Mouse (Mus musculus) erythroblast, embryonic 14.5 days (primary cell): ENCODE measurements around the gene Ppfia4. TPM values are rescaled to one million over a fixed set of nuclear protein-coding genes. Genes with fewer than 3 reads are reported as not detected.

Experiments used
- H3K27me3 ChIP-seq: 2 replicates; pipeline ENCODE4 v1.6.1; 2012; ENCODE audit warnings: inconsistent platforms; ENCODE audit not compliant: control insufficient read depth
- H3K36me3 ChIP-seq: 2 replicates; pipeline ENCODE4 v1.6.1; 2012; ENCODE audit warnings: mild to moderate bottlenecking, inconsistent platforms; ENCODE audit not compliant: control insufficient read depth
- H3K4me1 ChIP-seq: 2 replicates; pipeline ENCODE4 v1.6.1; 2012; ENCODE audit warnings: inconsistent platforms; ENCODE audit not compliant: control insufficient read depth
- H3K4me3 ChIP-seq: replicated peaks from 2 replicates; pipeline ENCODE3; 2012; ENCODE audit warnings: moderate library complexity, mild to moderate bottlenecking, inconsistent platforms
- H3K9me3 ChIP-seq: 2 replicates; pipeline ENCODE4 v1.6.1; 2012; ENCODE audit warnings: low read length, inconsistent platforms, mixed read lengths; ENCODE audit not compliant: control insufficient read depth
- GATA1 ChIP-seq: IDR thresholded peaks from 2 replicates; pipeline ENCODE4 v1.6.1; 2012; ENCODE audit warnings: low read length, inconsistent platforms, mixed read lengths
- TAL1 ChIP-seq: IDR thresholded peaks from 3 replicates; pipeline ENCODE4 v1.6.1; 2012; ENCODE audit warnings: low read length, inconsistent platforms, mixed read lengths
- polyA plus RNA-seq: library from polyadenylated mRNA; stranded (reverse); fragments of >175 nt; gene quantifications from 2 replicates; pipeline ENCODE4 v1.2.3, GENCODE M21; 2012

Gene Ppfia4
- polyA plus RNA-seq, 1 experiment: 0.03 TPM

- Histone ChIP-seq H3K36me3 (no peaks in the 10 kb centered on the region), H3K27me3 (no peaks in the 10 kb centered on the region), H3K4me1 (no peaks in the 10 kb centered on the region), H3K4me3 (no peak overlapping the region), H3K9me3 (no peaks in the 10 kb centered on the region)
- TF ChIP-seq TAL1 (no peak), GATA1 (no peak)
These were observed 49.6 kb downstream of the Ppfia4 start for GRCm38 (mm10) chr1:134283108-134283507.

- H3K27me3 ChIP-seq: no peaks in the 10 kb centered on the region
- H3K9me3 ChIP-seq: no peaks in the 10 kb centered on the region
- no peaks in the 10 kb centered on the region for H3K4me1 ChIP-seq
- H3K4me3 ChIP-seq: no peak overlapping the region
- H3K36me3 ChIP-seq: no peaks in the 10 kb centered on the region
- TF ChIP-seq TAL1 (no peak), GATA1 (no peak)
These were observed 50.4 kb downstream of the Ppfia4 start for GRCm38 (mm10) chr1:134282342-134282741.

GRCm38 (mm10) chr1:134281563-134281962 lies 51.2 kb downstream of the Ppfia4 start:
- TF ChIP-seq GATA1 (no peak), TAL1 (no peak)
- Histone ChIP-seq H3K9me3 (no peaks in the 10 kb centered on the region), H3K27me3 (no peaks in the 10 kb centered on the region), H3K4me3 (no peak overlapping the region), H3K4me1 (no peaks in the 10 kb centered on the region), H3K36me3 (no peaks in the 10 kb centered on the region)

- Histone ChIP-seq H3K36me3 (no peaks in the 10 kb centered on the region), H3K27me3 (no peaks in the 10 kb centered on the region)
These were observed 52.6 kb downstream of the Ppfia4 start for GRCm38 (mm10) chr1:134280174-134280573.

GRCm38 (mm10) chr1:134276823-134277222 lies 55.9 kb downstream of the Ppfia4 start:
- Histone ChIP-seq H3K9me3 (no peaks in the 10 kb centered on the region), H3K4me3 (no peak overlapping the region), H3K27me3 (no peaks in the 10 kb centered on the region), H3K36me3 (no peaks in the 10 kb centered on the region), H3K4me1 (no peaks in the 10 kb centered on the region)
- TF ChIP-seq TAL1: no peak
- TF ChIP-seq GATA1: no peak

More at GRCm38 (mm10) chr1:134280174-134280573, 52.6 kb downstream of the Ppfia4 start:
- Histone ChIP-seq H3K4me1 (no peaks in the 10 kb centered on the region), H3K9me3 (no peaks in the 10 kb centered on the region), H3K4me3 (no peak overlapping the region)
- TF ChIP-seq GATA1 (no peak), TAL1 (no peak)

- no peaks in the 10 kb centered on the region for H3K9me3 ChIP-seq
- H3K4me1 ChIP-seq: no peaks in the 10 kb centered on the region
- no peaks in the 10 kb centered on the region for H3K27me3 ChIP-seq
- no peak for TF ChIP-seq GATA1
- TF ChIP-seq TAL1: no peak
- H3K4me3 ChIP-seq: no peak overlapping the region
- no peaks in the 10 kb centered on the region for H3K36me3 ChIP-seq
These were observed 56.9 kb downstream of the Ppfia4 start for GRCm38 (mm10) chr1:134275616-134276464.

GRCm38 (mm10) chr1:134274483-134274920 lies 58.2 kb downstream of the Ppfia4 start:
- Histone ChIP-seq H3K4me1 (no peaks in the 10 kb centered on the region), H3K4me3 (no peak overlapping the region), H3K27me3 (no peaks in the 10 kb centered on the region), H3K36me3 (no peaks in the 10 kb centered on the region), H3K9me3 (no peaks in the 10 kb centered on the region)
- no peak for TF ChIP-seq GATA1
- no peak for TF ChIP-seq TAL1

GRCm38 (mm10) chr1:134273493-134274395 lies 59.0 kb downstream of the Ppfia4 start:
- TF ChIP-seq TAL1: no peak
- no peak for TF ChIP-seq GATA1
- H3K27me3 ChIP-seq: no peaks in the 10 kb centered on the region
- H3K4me1 ChIP-seq: no peaks in the 10 kb centered on the region
- no peaks in the 10 kb centered on the region for H3K36me3 ChIP-seq
- H3K4me3 ChIP-seq: no peak overlapping the region
- no peaks in the 10 kb centered on the region for H3K9me3 ChIP-seq

GRCm38 (mm10) chr1:134272754-134273250 lies 59.9 kb downstream of the Ppfia4 start:
- TF ChIP-seq GATA1 (no peak), TAL1 (no peak)
- H3K4me3 ChIP-seq: no peak overlapping the region
- H3K36me3 ChIP-seq: no peaks in the 10 kb centered on the region
- H3K9me3 ChIP-seq: no peaks in the 10 kb centered on the region
- H3K4me1 ChIP-seq: no peaks in the 10 kb centered on the region
- H3K27me3 ChIP-seq: no peaks in the 10 kb centered on the region
